Mouse (Mus musculus): Measurements from ENCODE around the gene Shisa2.

Shisa2 gene

GRCm38 (mm10) chr14:59632067-59632466 lies 7.0 kb downstream of the Shisa2 start:
- no peak for DNase-seq (ENCODE audit: low spot score)

- DNase-seq (ENCODE audit: low spot score) = no peak
These were observed 8.3 kb downstream of the Shisa2 start for GRCm38 (mm10) chr14:59633295-59633898.

GRCm38 (mm10) chr14:59633988-59634387 lies 8.9 kb downstream of the Shisa2 start:
- DNase-seq (ENCODE audit: low spot score) = no peak

- no peak for DNase-seq (ENCODE audit: low spot score)
These were observed 14.0 kb downstream of the Shisa2 start for GRCm38 (mm10) chr14:59638906-59639703.

GRCm38 (mm10) chr14:59641856-59642255 lies 16.7 kb downstream of the Shisa2 start:
- no peak for DNase-seq (ENCODE audit: low spot score)

- DNase-seq (ENCODE audit: low spot score) = no peak
These were observed 18.5 kb downstream of the Shisa2 start for GRCm38 (mm10) chr14:59643582-59643981.

GRCm38 (mm10) chr14:59644166-59644565 lies 19.1 kb downstream of the Shisa2 start:
- no peak for DNase-seq (ENCODE audit: low spot score)

- no peak for DNase-seq (ENCODE audit: low spot score)
These were observed 19.8 kb downstream of the Shisa2 start for GRCm38 (mm10) chr14:59644896-59645295.

GRCm38 (mm10) chr14:59646826-59647697 lies 22.0 kb downstream of the Shisa2 start:
- peak; percentile 40 for DNase-seq (ENCODE audit: low spot score)

- no peak for DNase-seq (ENCODE audit: low spot score)
These were observed 23.5 kb downstream of the Shisa2 start for GRCm38 (mm10) chr14:59648611-59649010.

- DNase-seq (ENCODE audit: low spot score) = no peak
These were observed 24.2 kb downstream of the Shisa2 start for GRCm38 (mm10) chr14:59649337-59649736.

GRCm38 (mm10) chr14:59656591-59656990 lies 31.5 kb downstream of the Shisa2 start:
- no peak for DNase-seq (ENCODE audit: low spot score)

GRCm38 (mm10) chr14:59657098-59657497 lies 32.0 kb downstream of the Shisa2 start:
- no peak for DNase-seq (ENCODE audit: low spot score)

GRCm38 (mm10) chr14:59672893-59673515 lies 47.9 kb downstream of the Shisa2 start:
- DNase-seq (ENCODE audit: low spot score) = no peak

GRCm38 (mm10) chr14:59674556-59674955 lies 49.4 kb downstream of the Shisa2 start:
- no peak for DNase-seq (ENCODE audit: low spot score)

GRCm38 (mm10) chr14:59675330-59675729 lies 50.2 kb downstream of the Shisa2 start:
- no peak for DNase-seq (ENCODE audit: low spot score)

GRCm38 (mm10) chr14:59677598-59678003 lies 52.5 kb downstream of the Shisa2 start:
- peak; percentile 64 for DNase-seq (ENCODE audit: low spot score)
